Mouse (Mus musculus): ENCODE data around the gene Ddx41.

GRCm38 (mm10) chr13:55482542-55482941, 53.9 kb downstream of the Ddx41 start:
- TF ChIP-seq CTCF (IDR thresholded peaks at IDR 0.05; ENCODE audit: low read depth, low read length) (no peak), TAL1 (conservative IDR thresholded peaks at IDR 0.05; ENCODE audit: low read depth, low read length) (no peak), GATA2 (IDR thresholded peaks at IDR 0.05; ENCODE audit: borderline replicate concordance, low read depth, low read length) (no peak), POLR2AphosphoS5 (IDR thresholded peaks at IDR 0.05; ENCODE audit: insufficient replicate concordance, low read depth, low read length) (no peak), GATA1 (IDR thresholded peaks at IDR 0.05; ENCODE audit: borderline replicate concordance, low read length) (no peak)
